Mouse (Mus musculus) yolk sac, embryonic 10.5 days (tissue): ENCODE data around the gene Klf8.

ENCODE experiments used
- DNase-seq: peaks from one replicate; pipeline ENCODE4 v3.0.0-alpha.2; 2017; ENCODE audit warnings: low spot score

Klf8 gene

GRCm38 (mm10) chrX:153440018-153440417 lies 202.8 kb downstream of the Klf8 start:
- DNase-seq: no peak
